Mouse (Mus musculus) spleen, postnatal 10 days (tissue): ENCODE data around the gene Rhox13.

Experiments used
- DNase-seq, 2 experiments: peaks; one replicate each; pipeline ENCODE4 v3.0.0; 2021 to 2022; ENCODE audit warnings: low spot score in 2 of 2

Rhox13 gene

DNA sequence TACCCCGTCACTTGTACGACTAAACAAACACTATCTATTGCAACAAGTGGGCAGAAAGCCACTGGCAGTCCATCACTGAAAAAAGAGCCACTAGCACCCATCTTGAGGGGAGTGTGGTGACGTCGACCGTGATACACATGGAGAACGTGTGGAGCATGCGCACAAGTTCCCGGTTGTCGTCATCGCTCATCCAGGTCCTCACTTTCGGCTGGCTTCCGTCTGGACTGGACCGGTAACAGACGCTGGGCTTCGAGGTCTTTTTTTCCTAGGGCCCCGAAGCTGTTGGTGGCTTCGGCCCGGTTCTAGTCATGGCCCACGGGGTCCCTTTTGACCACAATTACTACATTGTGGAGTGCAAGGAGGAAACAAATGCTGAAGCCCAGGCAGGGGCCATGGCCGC, at the start of gene Rhox13:
Gene Rhox13 (plus strand): TSS at position 238 of the 400 bp plus-strand sequence.
- DNase-seq, result no peak

DNA sequence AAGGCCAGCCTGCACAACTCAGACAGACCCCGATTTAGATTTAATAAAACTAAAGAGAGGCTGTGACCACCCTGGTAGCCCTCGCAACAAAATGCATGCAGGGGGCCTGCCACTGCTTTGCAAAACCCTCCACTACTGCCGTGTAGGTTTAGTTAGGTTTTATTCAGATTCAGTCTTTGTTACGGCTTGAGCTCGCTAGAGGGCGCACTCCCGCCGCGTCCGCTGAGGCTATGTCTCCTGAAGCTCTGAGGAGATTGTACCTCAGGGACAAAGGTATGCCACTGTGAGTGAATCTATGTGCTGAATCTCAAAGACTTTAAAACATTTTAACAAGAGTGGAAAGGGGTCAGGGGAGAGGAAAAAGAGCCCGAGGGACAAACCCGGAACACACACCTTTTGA, 36.8 kb upstream of the Rhox13 start:
- DNase-seq, result peak; percentile 6 to 50

DNA sequence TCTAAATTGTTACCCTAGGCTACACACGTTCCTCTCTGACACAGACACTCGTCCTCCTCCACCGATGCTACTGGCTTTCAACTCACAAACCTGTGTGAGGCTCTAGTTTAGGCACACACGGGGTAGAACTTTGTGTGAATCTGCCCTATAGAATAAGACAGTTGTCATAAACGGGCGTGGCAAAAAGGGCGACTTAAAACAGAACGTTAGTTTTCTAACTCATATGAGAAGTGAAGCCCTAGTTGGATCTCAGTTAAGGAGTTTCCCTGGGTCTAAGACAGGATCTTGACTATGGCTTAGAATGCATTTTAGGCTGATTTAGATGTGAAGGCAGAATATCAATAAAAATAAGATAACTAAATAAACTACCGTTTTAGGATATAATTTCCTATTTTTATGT, 36.0 kb upstream of the Rhox13 start, which contains the start of gene Rhox11:
Gene Rhox11 (minus strand): TSS at position 101 of the 400 bp plus-strand sequence.
- no peak for DNase-seq

DNA sequence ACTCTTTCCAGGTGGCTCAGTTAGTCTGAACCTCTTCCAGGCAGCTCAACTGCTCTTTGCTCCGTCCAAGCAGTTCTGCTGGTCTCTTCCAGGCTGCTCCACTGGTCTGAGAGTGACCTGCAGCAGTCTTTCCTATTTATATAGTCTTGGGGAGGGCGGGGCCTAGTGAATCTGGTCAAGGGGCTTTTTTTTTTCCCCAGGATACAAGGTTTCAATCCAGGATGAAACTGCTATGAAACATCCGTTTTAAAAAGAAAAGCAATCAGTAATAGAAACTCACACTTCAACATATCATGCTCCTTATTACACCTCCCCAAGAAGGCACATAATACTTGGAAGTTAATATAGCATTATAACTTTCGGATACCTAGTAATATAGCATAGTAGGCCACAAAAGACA, 10.2 kb upstream of the Rhox13 start, which contains the start of gene Rhox12:
Gene Rhox12 (minus strand): TSS at position 101 of the 400 bp plus-strand sequence.
- no peak for DNase-seq

DNA sequence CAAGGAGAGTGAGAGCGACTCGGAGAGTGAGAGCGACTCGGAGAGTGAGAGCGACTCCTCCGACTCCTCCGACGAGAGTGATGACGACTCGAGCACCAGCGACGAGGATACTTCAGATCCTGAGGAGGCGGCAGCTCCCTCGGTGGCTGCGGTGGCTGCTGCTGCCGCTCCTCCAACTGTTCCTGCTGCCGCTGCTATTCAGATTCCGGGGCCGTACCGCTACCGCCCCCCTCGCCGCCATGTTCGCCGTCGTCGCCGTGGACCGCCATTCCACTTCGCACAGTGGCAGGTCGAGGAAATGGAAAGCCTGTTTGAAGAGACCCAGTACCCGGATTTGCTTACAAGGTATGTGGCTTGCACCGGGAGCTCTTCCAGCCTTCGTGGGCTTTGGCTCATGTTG, 459 bp downstream of the Rhox13 start:
- no peak for DNase-seq

DNA sequence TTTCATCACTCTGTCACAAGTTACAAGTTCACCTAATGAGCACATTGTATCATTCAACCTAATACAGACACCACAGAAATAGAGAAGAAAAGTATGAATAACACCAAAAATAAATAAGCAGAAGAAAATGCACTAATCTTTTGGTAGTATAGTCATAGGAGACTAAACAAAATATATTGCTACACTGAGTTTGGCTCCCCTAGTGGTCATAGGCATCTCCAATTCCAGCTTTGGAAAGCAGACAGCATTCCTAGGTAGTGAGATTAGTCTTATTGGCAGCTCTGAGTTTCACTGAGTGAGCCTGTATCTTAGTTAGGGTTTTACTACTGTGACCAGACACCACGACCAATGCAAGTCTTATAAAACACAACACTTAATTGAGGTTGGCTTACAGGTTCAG, 38.1 kb downstream of the Rhox13 start:
- no peak for DNase-seq

DNA sequence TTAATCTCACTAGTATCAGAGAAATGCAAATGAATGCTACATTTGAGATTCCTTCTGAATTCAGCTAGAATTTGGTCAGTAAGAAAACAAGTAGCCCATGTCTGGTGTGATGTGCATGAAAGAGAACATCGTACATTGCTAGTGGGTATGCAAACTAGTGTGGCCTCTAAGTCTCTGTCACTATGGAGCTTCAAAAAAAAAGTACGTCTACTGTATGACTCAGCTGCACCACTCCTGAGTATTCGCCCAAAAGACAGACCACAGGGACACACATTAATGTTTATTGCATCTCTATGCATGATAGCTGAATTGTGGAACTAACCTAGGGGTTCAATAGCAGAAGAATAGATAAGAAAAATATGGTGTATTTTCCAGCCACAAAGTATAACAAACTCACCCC, 44.3 kb downstream of the Rhox13 start:
- DNase-seq, result no peak

DNA sequence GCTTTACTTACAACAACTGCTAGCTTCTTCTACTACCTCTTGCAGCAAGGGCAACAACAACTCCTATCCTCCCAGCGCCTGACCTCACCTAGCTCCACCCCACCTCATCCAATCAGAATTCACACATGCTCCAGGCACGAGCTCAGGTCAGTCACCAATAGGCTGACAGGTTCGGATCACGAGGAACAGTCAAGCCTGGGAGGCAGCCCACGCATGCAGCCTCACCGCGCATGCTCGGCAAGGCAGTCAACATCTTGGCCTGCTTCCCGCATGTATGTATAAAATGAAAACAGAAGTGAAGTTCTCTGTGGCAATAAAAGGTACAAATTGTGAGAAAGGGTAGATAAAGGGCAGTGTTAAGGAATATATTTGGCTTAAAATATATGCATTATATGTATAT, 45.0 kb downstream of the Rhox13 start:
- DNase-seq, result no peak

DNA sequence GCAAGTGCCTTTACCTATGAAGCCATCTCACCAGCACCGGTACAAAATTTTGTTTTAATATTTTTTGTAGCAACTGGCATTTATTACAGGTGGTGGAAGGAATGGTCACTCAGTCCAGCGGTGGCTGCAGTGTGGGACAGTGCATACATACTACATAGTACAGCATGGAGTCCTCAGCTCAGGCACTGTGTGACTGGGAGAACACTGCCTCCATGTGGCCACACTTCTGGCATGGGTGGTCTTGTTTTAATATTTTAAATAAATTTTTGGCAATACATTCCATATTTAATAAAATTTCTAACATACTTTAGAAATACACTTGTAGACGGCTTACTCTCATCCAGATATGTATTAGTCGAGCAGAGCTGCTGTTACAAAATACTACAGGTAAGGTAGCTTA, 45.6 kb downstream of the Rhox13 start:
- DNase-seq, result no peak
